Mouse (Mus musculus): ENCODE measurements around the gene Cfap54.
A peak's percentile ranks its signal among the peaks of the same experiment; 100 is the strongest.

Gene Cfap54

GRCm38 (mm10) chr10:93081133-93081779 lies at the start of gene Cfap54:
Gene Cfap54, minus strand, starts transcription at chr10:93081618.
- peak; percentile 88 for DNase-seq (ENCODE audit: low read depth, low spot score)

- DNase-seq (ENCODE audit: low read depth, low spot score) = no peak
These were observed 49.1 kb upstream of the Cfap54 start for GRCm38 (mm10) chr10:93130456-93130940.

- no peak for DNase-seq (ENCODE audit: low read depth, low spot score)
These were observed 48.6 kb upstream of the Cfap54 start for GRCm38 (mm10) chr10:93129904-93130455.

- DNase-seq (ENCODE audit: low read depth, low spot score) = no peak
These were observed 47.9 kb upstream of the Cfap54 start for GRCm38 (mm10) chr10:93129345-93129744.

GRCm38 (mm10) chr10:93128566-93128965 lies 47.1 kb upstream of the Cfap54 start:
- no peak for DNase-seq (ENCODE audit: low read depth, low spot score)

GRCm38 (mm10) chr10:93126025-93126424 lies 44.6 kb upstream of the Cfap54 start:
- no peak for DNase-seq (ENCODE audit: low read depth, low spot score)

GRCm38 (mm10) chr10:93123957-93124613 lies 42.7 kb upstream of the Cfap54 start:
- DNase-seq (ENCODE audit: low read depth, low spot score) = no peak

GRCm38 (mm10) chr10:93123310-93123709 lies 41.9 kb upstream of the Cfap54 start:
- no peak for DNase-seq (ENCODE audit: low read depth, low spot score)

GRCm38 (mm10) chr10:93122399-93123184 lies 41.2 kb upstream of the Cfap54 start:
- DNase-seq (ENCODE audit: low read depth, low spot score) = no peak

GRCm38 (mm10) chr10:93121262-93121860 lies 39.9 kb upstream of the Cfap54 start:
- no peak for DNase-seq (ENCODE audit: low read depth, low spot score)

- no peak for DNase-seq (ENCODE audit: low read depth, low spot score)
These were observed 38.4 kb upstream of the Cfap54 start for GRCm38 (mm10) chr10:93119809-93120208.

GRCm38 (mm10) chr10:93116636-93117035 lies 35.2 kb upstream of the Cfap54 start:
- DNase-seq (ENCODE audit: low read depth, low spot score) = no peak

GRCm38 (mm10) chr10:93115743-93116142 lies 34.3 kb upstream of the Cfap54 start:
- no peak for DNase-seq (ENCODE audit: low read depth, low spot score)

- DNase-seq (ENCODE audit: low read depth, low spot score) = no peak
These were observed 33.4 kb upstream of the Cfap54 start for GRCm38 (mm10) chr10:93114782-93115181.

- DNase-seq (ENCODE audit: low read depth, low spot score) = no peak
These were observed 32.5 kb upstream of the Cfap54 start for GRCm38 (mm10) chr10:93113968-93114367.

GRCm38 (mm10) chr10:93112021-93112420 lies 30.6 kb upstream of the Cfap54 start:
- DNase-seq (ENCODE audit: low read depth, low spot score) = no peak

GRCm38 (mm10) chr10:93111412-93111811 lies 30.0 kb upstream of the Cfap54 start:
- no peak for DNase-seq (ENCODE audit: low read depth, low spot score)

- DNase-seq (ENCODE audit: low read depth, low spot score) = no peak
These were observed 23.9 kb upstream of the Cfap54 start for GRCm38 (mm10) chr10:93105358-93105757.

- DNase-seq (ENCODE audit: low read depth, low spot score) = no peak
These were observed 22.9 kb upstream of the Cfap54 start for GRCm38 (mm10) chr10:93104357-93104756.

- DNase-seq (ENCODE audit: low read depth, low spot score) = no peak
These were observed 22.3 kb upstream of the Cfap54 start for GRCm38 (mm10) chr10:93103676-93104075.

GRCm38 (mm10) chr10:93102321-93102720 lies 20.9 kb upstream of the Cfap54 start:
- no peak for DNase-seq (ENCODE audit: low read depth, low spot score)
